Mouse (Mus musculus): ENCODE measurements at regions not wholly inside any gene's neighbourhood (a gene's known extent, or its start where the extent isn't known, plus 50 kb on each side); places are given as distances from the start of the nearest gene placed in this dataset.
A peak's percentile ranks its signal among the peaks of the same experiment; 100 is the strongest.

GRCm38 (mm10) chrX:129390920-129391319, 358.6 kb upstream of the Diaph2 start:
- DNase-seq = no peak

- no peak for DNase-seq
Observed at GRCm38 (mm10) chrX:129407778-129408177, 341.8 kb upstream of the Diaph2 start.

GRCm38 (mm10) chrX:129410079-129410478, 339.5 kb upstream of the Diaph2 start:
- DNase-seq = no peak

GRCm38 (mm10) chrX:129412939-129413627, 336.5 kb upstream of the Diaph2 start:
- DNase-seq = no peak

- DNase-seq = no peak
Observed at GRCm38 (mm10) chrX:129413628-129414000, 335.9 kb upstream of the Diaph2 start.

- no peak for DNase-seq
Observed at GRCm38 (mm10) chrX:129415326-129415725, 334.2 kb upstream of the Diaph2 start.

GRCm38 (mm10) chrX:129448545-129448944, 301.0 kb upstream of the Diaph2 start:
- DNase-seq = no peak

- DNase-seq = peak; percentile 3
Observed at GRCm38 (mm10) chrX:129476216-129476615, 273.3 kb upstream of the Diaph2 start.

GRCm38 (mm10) chrX:129494562-129494961, 255.0 kb upstream of the Diaph2 start:
- no peak for DNase-seq

All from cerebellum, adult 11 months (tissue).